Mouse (Mus musculus) cerebellum, postnatal 10 days (tissue): ENCODE measurements at regions not wholly inside any gene's neighbourhood (a gene's known extent, or its start where the extent isn't known, plus 50 kb on each side); places are given as distances from the start of the nearest gene placed in this dataset.
"Not testable (repeated sequence)": the region's sequence is repeated elsewhere in the genome, so short reads cannot be mapped to it uniquely, and the experiment has no call there.

Source experiments
- DNase-seq, 2 experiments: peaks; one replicate each; pipeline ENCODE4 v3.0.0; 2021; ENCODE audit warnings: mixed read lengths in 2 of 2

- no peak for DNase-seq
Measured at GRCm38 (mm10) chr1:42567640-42568039, 127.9 kb upstream of the Pou3f3 start.

DNA sequence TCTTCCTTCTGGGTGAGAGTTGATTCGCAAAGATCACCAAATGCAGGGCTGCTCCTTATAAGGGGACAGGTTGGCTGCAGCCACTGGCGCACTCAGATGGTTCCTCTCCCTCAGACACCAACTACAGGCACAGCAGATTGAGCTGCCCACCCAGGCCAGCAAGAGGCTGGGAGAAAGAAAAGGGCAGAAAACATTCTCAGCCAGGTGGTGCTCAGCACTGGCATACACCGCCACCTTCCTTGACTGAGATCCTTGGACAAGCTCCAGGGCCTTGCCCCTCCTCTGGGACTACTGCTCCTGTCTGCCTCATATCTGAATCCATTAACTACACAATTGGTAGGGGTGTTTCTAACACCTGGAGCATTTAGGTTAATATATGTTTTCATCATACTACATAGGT lies 110.4 kb upstream of the Pou3f3 start:
- DNase-seq, result peak; percentile 72 to 79

GRCm38 (mm10) chr1:42588499-42588898 lies 107.1 kb upstream of the Pou3f3 start:
- no peak for DNase-seq

DNA sequence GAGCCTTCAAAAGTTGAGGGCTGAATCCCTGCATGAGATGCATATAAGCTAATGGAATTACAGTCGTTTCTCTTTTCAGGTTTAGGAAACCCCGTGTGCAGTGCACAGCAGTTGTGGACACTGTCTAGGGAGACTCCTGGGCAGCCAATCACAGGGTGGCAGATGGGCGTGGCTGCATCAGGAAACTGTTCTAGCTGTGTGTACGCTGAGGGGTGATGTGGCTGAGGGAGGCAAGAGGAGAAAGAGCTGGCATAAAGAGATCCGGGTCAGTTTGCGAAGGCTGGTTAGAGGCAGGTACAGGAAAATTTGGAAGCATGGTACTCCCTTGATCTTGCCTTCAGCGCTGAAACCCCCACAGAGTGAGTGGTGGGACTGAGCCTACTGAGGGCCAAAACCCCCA lies 106.1 kb upstream of the Pou3f3 start:
- no peak for DNase-seq

DNA sequence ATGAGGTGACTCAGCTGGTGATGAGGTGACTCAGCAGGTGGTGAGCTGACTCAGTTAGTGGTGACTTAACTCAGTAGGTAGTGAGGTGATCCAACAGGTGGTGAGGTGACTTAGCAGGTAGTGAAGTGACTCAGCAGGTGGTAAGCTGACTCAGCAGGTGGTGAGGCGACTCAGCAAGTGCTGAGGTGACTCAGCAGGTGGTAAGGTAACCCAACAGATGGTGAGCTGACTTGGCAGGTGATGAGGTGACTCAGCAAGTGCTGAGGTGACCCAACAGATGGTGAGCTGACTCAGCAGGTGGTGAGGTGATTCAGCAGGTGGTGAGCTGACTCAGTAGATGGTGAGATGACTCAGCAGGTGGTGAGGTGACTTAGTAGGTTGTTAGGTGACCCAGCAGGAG lies 103.7 kb upstream of the Pou3f3 start:
- peak in 1 of 2 experiments; percentile 6 for DNase-seq

DNA sequence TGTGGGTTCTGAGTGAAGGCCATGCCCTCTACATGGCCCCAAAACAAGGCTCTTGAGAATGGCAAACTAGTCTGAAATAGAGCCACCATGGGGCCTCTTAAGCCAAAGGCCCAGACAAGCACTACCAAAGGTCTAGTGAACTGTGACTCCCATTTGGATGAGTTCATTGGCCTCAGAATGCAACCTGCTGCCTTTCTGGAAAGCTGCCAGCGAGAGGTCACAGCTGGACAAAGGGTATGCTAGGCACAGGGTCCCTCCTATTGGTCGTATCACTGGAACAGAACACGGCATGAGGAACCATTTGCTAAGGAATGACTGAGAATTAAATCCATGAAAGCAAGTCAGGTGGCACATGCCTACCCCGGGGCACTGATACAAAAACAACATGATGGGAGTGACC lies 98.5 kb upstream of the Pou3f3 start:
- peak; percentile 5 to 19 for DNase-seq

GRCm38 (mm10) chr1:42599238-42599637 lies 96.3 kb upstream of the Pou3f3 start:
- peak; percentile 40 to 57 for DNase-seq

GRCm38 (mm10) chr1:42606251-42606650 lies 89.3 kb upstream of the Pou3f3 start:
- no peak for DNase-seq

- not testable (repeated sequence) for DNase-seq
Measured at GRCm38 (mm10) chr1:42607466-42608043, 88.0 kb upstream of the Pou3f3 start.

GRCm38 (mm10) chr1:42623766-42624165 lies 71.8 kb upstream of the Pou3f3 start:
- peak in 1 of 2 experiments; percentile 14 for DNase-seq

DNA sequence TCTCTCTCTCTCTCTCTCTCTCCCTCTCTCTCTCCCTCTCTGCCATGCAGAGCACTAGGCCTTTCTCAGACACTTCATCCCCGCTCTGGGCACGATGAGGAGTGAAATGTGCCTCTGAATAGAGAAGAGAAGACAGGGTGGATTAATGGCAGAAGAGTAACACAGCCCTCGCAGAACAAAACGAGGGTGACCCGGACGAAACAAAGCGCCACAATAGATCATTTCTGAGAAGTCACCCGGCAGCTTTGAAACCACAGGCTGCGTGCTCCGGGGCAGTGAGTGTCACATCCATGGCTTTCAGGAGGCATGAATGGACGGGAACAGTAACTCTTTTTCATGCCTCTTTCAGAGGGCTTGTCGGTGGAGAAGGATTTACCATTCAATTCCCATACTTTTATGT lies 66.8 kb upstream of the Pou3f3 start:
- no peak for DNase-seq

GRCm38 (mm10) chr1:42629465-42630261 lies 65.9 kb upstream of the Pou3f3 start:
- DNase-seq, result peak; percentile 60 to 69

- DNase-seq, result peak in 1 of 2 experiments; percentile 12
Measured at GRCm38 (mm10) chr1:42632286-42632685, 63.3 kb upstream of the Pou3f3 start.

DNA sequence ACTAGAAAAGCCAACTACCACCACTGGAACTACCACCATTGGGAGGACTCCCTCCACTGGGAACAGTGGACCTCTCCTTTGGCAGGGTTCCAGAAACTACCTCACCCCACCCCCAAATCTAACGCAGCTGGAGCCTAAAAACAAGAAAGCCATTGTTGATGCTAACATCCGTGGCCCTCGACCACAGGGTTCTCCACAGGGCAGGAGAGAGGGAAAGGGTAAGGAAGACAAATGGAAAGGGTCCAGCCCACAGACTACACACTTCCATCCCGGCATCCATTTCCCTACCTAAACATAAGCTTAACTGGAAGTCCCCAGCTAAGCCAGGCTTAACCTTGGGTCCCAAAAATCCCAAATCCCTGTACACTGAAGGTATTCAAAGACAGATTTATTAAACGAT lies 59.0 kb upstream of the Pou3f3 start:
- DNase-seq, result no peak
